Mouse (Mus musculus) ovary, postnatal 14 days (tissue): ENCODE data around the gene Gm20894.
"Not testable (repeated sequence)": the region's sequence is repeated elsewhere in the genome, so short reads cannot be mapped to it uniquely, and the experiment has no call there.

Experiments used
- DNase-seq: peaks from one replicate; pipeline ENCODE4 v3.0.0; 2022; ENCODE audit warnings: low spot score

Gene Gm20894

GRCm38 (mm10) chrY:28271412-28271811, at the start of gene Gm20894:
TSS of gene Gm20894 (minus strand) at chrY:28271512.
- not testable (repeated sequence) for DNase-seq
